Mouse (Mus musculus) neutrophil, adult 83 days (primary cell): ENCODE measurements around the gene Begain. TPM values are rescaled to one million over a fixed set of nuclear protein-coding genes. Genes with fewer than 3 reads are reported as not detected.

ENCODE experiments used
- total RNA-seq, 2 experiments: library from RNA; stranded (reverse); gene quantifications; one replicate each; pipeline ENCODE4 v1.2.4; 2023

Begain gene
- not detected for total RNA-seq

DNA sequence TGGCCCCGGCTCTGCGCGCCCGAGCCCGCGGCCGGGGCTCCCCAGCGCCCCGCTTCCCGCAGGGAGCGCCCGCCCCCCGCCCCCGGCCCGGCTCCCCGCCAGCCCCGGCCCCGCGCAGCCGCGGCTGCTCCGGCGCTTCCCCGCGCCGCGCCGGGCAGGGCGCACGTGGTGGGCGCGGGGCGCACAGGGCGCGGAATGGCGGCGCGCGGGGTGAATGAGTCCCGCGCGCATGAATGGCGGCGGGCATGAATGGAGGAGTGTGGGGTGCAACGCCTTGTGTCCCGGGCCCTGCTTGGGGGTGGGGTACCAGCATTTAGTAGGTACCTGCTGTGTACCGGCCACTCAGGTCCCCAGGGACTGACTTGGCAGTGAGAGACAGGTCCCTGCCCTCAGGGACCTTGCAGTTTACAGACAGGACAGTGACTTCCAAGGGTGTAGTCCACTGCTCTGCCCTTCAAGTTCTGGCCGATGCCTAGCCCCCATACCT is at the start of gene Begain:
Gene Begain (minus strand): TSS at position 51 of the 487 bp plus-strand sequence.

Other genes starting within 250 kb of the Begain start
- 1 to 10 TPM; 2.7 to 3.9 TPM for gene Slc25a29, start 232.3 kb downstream of the Begain start, total RNA-seq
- gene Slc25a47, start 232.2 kb downstream of the Begain start, total RNA-seq = 1 to 10 TPM in 1 of 2 experiments, under 1 TPM in 1; 0.85 to 3.6 TPM
- 1 to 10 TPM; 2.7 to 7.2 TPM for gene Wdr25, start 174.6 kb downstream of the Begain start, total RNA-seq
- 10 to 100 TPM; 22.6 to 25.6 TPM for gene Wars, start 174.0 kb downstream of the Begain start, total RNA-seq